Mouse (Mus musculus): Measurements from ENCODE around the gene Phf21a.

Gene Phf21a

DNA sequence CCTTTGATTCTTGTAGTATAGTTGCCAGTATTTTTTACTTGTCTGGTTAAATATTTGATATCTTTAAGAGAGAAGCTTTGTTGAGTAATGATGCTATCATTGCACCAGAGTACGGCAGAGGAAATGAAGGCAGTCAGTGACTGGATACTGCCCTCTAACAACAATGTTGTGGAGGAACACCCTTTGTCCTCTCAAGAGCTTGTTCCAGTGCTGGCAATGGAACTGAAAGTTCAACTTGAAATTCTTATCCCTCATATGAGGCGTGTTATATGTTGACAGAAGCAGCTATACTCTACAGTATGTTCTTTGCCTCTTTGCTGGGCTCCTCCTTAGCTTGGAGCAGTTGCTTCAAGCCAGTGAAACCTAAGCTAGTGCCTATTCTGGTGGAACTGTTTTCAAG, 147.4 kb downstream of the Phf21a start:
- no peak for DNase-seq

DNA sequence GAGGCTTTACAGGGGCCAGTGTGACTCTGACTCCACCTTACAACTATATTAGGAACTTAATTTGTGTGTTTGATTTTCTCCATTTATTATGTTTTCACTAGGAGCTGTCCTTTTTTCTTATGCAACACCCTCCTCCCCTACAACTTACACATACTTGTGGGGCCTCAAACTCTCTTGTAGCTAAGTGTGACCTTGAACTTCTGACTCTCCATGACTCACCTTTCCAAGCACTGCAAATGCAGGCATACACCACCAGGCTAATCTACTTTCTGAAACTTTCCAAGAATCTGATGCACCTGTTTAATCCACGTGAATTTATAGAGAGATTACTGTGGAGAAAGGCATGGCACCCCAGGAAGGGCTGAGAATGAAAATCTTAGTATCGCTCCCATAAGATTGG, 147.9 kb downstream of the Phf21a start:
- no peak for DNase-seq

DNA sequence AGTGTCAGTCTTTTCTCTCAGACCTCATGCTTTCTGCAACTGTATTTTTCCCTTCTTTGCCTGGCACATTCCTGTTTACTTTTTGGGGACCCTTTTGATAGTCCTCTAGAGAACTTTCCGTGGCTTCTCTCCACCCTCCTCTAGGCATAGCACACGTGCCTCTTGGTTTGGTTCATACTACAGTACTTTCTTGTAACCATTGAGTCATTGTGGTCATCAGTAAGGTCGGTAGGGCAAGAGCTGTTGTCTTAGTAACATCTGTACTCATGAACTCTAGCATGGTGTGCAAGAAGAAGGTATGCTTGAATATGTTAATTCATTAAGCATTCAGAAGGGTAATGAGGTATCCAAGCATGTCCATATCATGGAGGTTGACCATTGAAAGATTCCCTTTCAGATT, 148.4 kb downstream of the Phf21a start:
- DNase-seq: no peak

DNA sequence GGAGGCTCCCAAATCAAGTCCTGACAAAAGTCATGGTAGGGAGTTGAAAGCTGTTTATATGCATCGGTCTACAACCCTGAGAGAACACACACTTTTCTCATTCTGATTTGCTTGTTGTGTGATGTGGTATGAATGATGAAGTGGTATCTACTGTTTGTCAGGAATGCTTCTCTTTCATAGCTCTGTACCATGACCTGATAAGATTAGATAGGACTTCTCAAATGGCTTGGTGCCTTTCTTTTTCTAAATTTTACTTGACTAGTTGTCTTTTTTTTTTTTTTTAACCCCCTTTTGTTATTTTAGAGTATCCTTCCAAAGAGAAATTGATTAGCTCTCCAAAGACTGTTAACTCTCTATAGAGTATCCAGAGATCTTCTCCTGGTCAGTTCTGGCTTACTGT, 153.2 kb downstream of the Phf21a start:
- DNase-seq: no peak

DNA sequence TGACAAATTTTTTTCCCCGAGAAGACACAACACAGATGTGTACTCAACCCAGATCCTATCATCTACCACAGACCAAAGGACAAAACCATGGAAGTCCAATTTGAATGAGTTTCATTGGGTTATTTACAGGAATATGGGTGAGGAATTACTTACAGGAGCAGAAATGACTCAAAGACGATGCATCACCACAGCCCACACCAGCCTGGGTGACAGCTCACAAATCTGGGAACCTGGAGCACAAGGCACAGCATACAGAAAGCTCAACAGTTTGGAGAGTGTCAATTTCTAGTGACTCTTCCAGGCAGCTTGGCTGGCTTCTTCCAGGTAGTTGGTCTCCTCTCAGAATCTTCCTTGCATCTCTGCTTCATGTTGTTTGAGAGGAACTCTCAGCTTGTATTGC, 154.8 kb downstream of the Phf21a start:
- DNase-seq: no peak

DNA sequence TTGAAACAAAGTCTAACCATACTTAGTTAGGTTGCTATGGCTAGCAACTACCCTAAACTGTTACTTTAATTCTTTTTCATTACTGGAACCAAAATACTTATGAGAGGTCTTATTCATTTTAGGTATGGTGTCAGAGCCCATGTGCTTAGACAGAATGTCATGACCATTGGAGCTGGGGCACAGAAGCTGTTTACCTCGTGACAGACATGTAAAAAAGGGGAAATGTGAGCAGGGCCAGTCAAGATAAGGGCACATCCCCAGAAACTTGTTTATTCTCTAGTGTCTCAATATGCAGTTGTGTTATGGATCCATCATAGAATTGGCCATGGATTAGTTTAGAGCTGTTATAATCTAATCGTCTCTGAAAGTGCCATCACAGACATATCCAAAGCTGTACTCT, 157.6 kb downstream of the Phf21a start:
- DNase-seq: no peak

DNA sequence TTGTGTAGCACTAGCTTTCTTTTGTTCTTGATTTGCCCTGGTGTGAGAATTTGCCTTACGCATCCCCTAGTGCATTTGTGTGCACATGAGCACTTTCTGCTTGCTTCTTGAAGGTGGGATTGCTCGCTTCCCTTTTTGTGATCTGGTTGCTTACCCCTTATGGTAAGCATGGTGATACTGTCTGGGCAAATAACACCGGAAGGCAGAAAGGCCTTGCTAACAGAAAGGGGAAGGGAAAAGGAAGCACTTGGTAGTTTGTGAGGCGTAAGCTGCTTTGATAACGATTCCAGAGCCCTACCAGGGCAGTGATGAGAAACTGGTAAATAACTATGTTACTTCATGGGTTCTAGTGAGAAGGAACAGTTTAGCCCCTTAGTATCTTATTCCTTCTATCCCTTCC, 160.9 kb downstream of the Phf21a start:
- DNase-seq: no peak

DNA sequence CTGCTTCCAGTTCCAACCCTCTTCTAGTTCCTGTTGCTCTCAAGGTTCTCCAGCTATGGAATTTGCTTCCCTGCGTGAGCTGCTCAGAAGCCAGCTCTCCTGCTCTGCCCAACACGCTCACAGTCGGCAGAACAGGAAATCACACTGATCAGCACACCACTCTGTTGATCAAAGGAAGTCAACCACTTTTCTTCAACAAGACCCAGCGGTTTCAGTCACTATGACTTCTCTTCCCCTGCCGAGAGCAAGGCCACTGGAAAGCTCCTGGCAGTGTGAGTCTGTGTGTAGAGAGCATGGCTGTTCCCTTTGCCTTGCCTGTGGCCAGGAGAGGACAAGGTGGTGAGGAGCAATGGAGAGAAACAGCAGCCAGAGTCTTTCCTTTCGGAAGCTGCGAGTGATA, 163.2 kb downstream of the Phf21a start:
- no peak for DNase-seq

DNA sequence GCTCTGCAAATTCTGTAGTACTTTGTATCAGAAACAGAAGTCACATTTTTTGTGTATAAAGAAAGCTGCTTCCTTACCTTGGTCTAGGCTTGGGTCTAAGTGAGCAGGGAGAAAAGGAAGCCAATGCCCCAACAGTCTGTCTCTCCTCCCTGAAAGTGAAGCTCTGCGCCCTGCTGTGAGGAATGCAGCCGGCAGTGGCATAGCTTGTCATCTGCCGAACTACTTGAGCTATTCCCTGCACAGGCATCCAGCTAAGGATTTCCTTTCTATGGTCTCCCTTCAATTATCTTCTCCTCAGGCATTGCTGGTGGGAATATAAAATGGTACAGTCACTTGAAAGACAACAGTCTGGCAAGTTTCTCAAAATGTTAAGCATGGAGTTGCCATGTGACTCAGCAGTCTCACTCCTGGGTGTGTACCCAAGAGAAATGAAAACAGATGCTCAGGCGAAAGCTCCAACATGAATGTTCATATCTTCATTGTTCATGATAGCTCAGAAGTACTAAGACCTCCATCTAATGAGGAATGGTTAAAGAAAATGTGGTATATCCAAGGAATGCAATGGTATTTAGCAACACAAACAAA, 164.5 kb downstream of the Phf21a start:
- peak; percentile 26 to 49 for DNase-seq

DNA sequence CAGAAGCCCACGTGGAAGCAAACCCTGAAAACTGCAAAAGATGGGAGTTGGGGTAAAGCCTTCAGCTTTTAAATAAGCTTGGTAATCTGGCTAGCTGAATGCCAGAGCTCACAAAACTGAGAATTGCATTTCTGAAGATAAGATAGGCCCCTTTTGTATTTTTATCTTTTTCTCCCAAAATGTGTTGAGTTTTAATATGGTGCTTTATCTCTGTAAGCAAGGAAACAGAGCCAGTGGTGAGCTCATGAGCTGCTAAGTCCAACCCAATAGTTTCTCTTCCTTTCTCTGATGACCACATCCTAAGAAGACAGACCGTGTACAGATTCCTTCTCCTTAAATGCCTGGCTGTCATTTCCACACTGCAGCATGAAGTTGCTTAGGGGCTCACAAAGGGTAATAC, 167.0 kb downstream of the Phf21a start:
- no peak for DNase-seq

DNA sequence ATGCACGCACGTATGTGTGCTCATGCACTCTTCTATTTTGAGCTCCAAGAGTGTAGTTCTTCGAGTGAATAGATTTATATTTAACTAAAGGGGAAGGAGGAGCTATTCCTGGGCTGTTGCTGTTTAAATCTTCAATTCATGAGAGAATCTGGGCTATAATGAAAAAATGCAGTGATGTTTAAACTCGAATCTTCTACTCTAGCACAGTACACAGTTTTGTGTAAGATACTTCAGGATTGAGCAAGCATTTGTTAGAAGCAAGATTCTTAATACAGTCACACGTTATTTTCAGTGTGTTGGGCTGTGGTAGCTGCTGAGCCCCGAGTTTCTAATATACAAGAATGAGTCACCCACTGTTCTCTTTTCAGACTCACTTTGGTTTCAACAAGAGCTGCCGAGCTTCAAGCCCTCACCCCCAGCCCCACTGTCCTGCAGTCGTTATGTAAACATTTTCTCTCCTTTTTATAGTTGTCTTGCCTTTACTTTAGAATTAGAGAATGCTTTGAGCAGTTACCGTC, 173.2 kb downstream of the Phf21a start:
- no peak for DNase-seq

DNA sequence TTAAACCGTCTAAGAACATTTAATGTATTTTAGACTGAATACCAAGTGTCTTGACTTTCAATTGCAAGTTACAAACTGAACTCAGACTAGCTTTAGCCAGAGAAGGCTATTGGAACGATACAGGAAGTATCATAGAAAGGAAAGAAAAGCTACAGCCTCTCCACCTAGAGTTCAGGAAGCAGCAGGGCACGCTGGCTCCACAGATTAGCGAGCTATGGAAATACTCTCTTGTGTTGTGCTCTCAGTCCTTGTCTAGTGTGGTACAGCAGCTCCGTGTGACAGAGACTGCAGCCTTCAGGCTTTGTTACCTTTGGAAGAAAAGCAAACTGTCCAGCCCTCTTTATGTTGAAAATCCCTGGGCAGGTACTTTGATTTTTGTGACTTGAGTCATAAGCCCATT, 176.3 kb downstream of the Phf21a start:
- DNase-seq: no peak

DNA sequence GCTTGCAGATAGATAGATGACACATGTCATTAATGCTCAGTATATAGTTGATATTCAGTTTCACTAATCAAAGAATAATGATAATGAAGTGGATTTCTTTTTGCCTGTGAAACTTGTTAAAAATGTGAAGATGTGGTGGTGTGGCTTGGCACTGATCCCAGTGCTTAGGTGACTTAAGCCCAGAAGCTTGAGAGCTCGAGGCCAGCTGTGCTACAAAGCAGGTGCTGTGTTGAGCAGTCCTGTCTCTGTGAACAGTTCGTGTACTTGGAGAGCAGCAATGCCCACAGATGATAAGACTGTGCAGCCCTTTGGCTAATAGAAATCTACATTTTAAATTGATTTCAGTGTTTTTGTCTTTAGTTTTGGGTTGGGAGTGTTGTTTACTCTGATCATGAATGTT, 179.6 kb downstream of the Phf21a start:
- DNase-seq: no peak

DNA sequence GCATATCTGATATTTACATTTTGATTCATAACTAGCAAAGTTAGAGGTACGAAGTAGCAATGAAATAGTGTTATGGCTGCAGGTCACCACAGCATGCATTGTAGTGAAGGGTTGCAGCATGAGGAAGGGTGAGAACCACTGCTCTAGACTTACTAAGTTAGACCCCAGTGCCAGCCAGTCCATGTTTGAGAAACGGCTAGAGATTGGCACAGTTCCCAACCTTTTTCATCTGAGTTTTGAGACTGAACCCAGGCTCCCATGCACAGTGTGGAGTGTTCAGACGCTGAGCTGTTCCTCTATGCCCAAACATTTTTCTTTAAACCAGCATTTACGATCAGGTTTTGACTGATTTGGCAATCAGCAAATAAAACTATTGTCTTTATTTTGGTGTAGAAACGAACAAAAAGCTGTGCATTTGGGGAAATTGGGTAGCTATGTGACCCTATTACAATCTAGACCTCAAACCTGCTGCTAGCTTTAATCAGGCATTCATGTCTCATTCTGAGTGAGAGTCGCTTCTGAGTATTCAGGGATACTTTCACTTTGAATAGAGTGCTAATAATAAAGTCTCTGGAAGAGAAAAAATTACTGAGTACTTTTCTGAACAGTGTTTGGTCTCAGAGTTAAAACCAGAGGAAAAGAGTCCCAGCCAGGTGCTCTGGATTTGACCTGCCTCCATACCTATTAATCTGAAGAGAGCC, 180.3 kb downstream of the Phf21a start:
- no peak for DNase-seq

DNA sequence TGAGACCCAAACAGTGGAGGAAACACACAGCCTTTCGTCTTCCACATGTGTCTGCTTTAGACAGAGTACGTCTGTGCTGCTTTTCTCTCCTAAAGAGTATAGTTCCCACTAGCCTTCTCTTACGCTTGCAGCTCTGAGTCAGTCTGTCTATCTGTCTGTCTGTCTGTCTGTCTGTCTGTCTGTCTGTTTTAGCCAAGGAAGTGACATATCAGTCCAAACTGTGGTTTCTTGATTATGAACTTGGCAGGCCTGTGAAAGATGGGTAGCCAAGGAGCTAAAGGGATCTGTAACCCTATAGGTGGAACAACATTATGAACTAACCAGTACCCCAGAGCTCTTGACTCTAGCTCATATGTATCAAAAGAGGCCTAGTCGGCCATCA, 180.9 kb downstream of the Phf21a start:
- no peak for DNase-seq

DNA sequence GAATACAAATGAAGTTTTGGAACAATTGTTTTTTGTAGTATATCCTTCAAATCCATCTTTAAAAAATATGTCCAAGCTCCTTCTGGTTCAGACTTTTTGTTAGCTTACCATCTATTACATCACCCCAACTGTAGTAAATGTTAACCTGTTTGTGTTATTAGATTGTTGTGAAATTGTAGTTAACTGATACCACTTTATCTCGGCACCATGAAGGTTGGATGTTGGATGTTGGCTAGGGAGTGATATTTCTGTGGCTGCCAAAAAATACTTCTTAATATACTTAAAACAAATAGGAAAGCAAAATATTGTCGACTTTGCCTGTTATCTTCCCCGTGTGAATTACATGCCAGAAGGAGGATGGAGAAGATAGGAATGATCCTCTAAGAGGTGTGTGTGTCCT, 184.9 kb downstream of the Phf21a start:
- DNase-seq: no peak

DNA sequence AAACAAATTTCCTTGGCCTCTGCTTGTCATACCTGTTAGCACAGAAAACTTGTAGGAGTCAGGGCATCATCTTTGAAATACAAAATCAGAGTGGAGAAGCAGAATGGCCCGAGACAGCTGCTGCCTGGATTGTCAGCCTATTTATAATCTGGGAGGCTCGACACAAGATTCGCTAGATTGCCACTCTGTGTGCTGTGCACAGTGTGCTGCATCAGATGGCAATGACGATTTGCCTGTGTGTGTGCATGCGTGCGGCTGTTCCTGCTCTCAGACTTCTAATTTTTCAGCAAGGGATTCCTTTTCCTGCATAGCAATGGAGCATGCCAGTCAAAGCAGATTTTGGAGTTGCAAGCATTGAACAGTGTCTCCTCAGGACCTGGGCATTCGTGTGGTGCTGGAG, 185.7 kb downstream of the Phf21a start:
- DNase-seq: peak; percentile 21 to 28

DNA sequence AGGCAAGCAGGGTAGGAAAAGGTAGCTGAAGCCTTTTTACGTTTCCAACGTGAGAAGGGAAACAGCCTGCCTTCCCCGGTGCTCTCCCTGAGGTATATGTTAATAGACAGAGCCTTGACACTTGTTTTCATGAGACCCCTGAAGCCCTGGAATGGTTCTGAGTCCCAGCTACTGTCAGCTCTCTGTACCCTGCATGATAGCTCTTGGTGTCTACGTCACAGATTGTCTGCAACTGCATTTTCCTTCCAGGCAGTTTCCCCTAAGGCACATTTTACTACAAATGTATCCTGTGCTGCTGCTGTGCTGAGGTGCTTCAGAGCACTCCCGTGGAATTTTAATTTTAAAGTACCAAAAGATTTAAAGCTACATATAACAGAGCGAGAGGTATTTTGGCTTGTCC, 186.5 kb downstream of the Phf21a start:
- DNase-seq: no peak

DNA sequence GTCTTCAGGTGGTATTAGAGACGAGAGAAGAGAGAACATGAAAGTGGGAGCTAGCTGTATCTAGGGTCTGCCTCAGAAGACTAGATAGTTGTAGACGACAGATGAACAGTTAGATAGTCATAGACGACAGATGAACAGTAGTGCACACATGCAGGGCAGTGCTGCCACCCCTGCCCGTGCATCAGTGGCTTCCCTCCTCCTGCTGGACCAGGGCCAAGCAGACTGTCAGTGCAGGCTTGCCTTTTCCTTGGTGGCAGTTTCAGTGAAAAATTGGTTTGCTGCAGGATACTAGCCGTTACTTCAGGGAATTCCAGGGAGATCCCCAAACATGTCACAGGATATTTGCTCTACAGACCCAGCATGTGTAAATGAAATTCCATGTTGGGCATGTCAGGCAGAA, 192.7 kb downstream of the Phf21a start:
- peak; percentile 79 to 81 for DNase-seq

DNA sequence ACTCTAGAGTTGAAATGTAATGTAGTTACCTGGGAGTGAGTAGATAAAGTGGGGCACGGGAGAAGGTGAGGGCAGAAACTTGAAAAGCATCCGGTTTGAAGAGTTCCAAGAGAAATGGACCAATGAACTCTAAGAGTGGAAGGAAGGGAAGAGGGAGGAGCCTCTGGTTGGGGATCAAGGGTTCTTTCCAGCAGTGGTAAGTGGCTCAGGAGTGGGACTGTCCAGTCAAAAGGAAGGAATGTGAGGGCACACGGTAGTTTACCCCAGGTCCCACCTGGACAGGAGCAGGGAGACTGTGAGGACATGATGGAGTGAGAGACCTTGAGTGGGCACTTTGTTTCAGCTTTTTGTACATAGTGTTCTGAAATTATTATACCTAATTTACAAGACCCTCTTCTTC, 196.4 kb downstream of the Phf21a start:
- DNase-seq: no peak

DNA sequence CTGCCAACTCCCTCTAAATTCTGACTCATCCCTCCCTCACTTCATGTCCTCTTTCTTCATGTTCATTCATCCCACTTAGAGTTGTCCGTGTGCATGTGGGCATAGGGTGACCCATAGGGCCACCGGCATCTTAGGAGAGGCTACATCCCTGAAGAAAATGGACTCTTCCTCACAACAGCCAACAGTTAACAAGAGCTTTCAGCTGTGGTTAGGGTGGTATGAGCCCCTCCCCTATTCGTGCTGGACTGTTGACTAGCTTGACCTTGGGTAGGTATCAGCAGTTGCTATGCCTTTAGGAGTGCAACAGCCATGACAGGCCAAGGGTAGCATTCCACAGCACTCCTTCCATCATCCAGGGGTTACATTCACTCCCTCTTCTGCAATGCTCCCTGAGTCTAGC, 198.6 kb downstream of the Phf21a start:
- no peak for DNase-seq

DNA sequence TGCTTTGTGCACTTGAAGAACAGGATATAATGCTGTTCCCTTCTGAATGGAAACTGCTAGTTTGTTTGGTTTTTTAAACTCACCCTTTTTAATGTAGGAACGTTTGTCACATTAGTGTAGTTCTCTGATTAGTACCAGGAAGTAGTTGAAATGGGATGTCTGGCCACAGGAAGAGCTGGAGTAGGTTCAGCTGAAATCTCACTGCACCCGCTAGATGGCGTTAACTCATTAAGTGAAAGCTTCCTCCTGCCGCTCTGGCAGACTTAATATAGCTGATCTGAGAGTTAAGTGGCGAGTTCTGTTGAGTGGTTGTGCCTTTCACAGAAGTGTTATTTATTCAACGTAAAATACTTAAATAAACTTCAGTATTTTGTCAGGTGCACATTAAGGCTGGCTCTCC, 203.5 kb downstream of the Phf21a start:
- DNase-seq: peak; percentile 84 to 88

DNA sequence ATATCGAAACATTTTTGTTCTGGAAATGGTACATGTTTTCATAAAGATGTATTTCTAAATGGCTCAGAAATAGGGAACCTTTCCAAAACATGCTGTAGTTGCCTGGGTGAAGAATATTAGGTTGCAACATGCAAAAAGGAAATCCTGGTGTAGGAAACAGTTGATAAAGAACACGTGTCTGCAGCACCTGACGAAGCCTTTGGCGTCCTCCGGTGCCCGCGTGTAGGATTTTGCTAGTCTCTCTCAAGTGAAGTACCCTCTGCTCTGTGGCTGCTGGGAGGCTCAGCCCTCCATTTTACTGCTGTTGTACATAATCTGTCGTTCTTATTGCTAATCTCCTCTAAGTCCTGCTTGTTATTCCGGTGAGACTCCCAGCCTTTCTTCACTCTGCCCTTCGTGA, 207.0 kb downstream of the Phf21a start:
- DNase-seq: no peak

DNA sequence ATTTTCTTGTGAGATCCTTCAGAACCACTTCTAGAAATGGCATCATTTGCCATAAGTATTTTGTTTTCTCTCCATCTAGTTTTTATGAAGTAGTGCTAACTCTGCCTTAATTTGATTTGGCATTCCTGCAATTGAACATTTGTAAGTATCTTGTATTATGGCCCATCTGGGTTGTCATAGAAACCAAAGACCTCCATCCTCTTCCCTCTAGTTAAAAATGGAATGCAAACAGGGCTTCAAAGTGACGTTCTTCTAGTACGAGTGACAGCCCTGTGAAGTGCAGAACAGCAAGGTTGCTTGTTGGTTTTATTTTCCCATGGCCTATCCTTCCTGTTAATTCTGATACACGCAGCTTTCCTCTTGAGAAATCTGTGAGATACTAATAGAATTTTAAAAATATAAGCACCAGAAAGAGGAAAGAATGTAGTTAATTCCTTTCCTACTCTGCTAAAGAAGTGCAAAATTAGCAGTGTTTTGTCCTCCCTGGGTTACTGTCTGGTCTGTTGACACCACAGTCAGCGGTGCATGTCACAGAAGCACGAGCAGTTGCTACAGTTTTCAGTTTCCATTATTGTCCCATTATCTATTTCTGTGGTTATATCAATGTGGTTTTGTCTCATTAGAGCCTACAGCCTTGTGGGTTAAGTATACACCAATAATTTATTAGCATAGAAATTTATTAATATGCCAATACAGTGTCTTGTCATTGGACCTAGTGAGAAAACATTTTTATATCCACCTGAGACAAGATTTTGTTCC, 209.1 kb downstream of the Phf21a start:
- no peak for DNase-seq
